Mouse (Mus musculus) left cerebral cortex, adult 2 months (tissue): ENCODE measurements around the gene Eng. TPM values are rescaled to one million over a fixed set of nuclear protein-coding genes. Genes with fewer than 3 reads are reported as not detected.

Experiments
- DNase-seq, 2 experiments: peaks; one replicate each; pipeline ENCODE4 v3.0.0; 2021 to 2022; ENCODE audit warnings: low spot score in 2 of 2, mixed read lengths in 1 of 2; ENCODE audit errors: extremely low spot score in 1 of 2
- H3K27ac ChIP-seq: fragments of 200-600 bp; 2 replicates; pipeline ENCODE4 v1.8.1; 2022
- H3K4me3 ChIP-seq: fragments of 200-600 bp; 2 replicates; pipeline ENCODE4 v1.8.1; 2022
- CTCF ChIP-seq: fragments of 200-600 bp; IDR thresholded peaks from 2 replicates; pipeline ENCODE4 v1.8.1; 2022; ENCODE audit warnings: antibody characterized with exemption, mild to moderate bottlenecking, moderate library complexity
- intact Hi-C: fragments of 180-260 bp; cut with DNase I; formaldehyde crosslinking; loops from one replicate; pipeline ENCODE4 v1.15.1; 2025
- long read RNA-seq, 2 experiments: library from polyadenylated mRNA; stranded (forward); transcript quantifications; one replicate each; pipeline ENCODE4 v2.0.0; 2021; ENCODE audit warnings: borderline mapping rate in 2 of 2
- total RNA-seq, 2 experiments: library from RNA; stranded (reverse); gene quantifications; 2 replicates each; pipeline ENCODE4 v1.2.3; 2021

Gene Eng
- total RNA-seq, result 10 to 100 TPM; 22.2 to 23.0 TPM
- long read RNA-seq, experiment 1, transcript Eng-201 (15 exons, 3,422 nt), result major isoform, 44 of 70 reads
- long read RNA-seq, experiment 1, transcript Eng-205 (15 exons, 3,403 nt), result minor isoform, 13 of 70 reads
- long read RNA-seq, experiment 1, partial matches to known transcripts, result 1 of 70 reads
- long read RNA-seq, experiment 1, other reads (novel, unspliced or antisense), result 10 of 70 reads
- long read RNA-seq, experiment 2, transcript Eng-205 (15 exons, 3,403 nt), result minor isoform, 12 of 61 reads
- long read RNA-seq, experiment 2, transcript Eng-201 (15 exons, 3,422 nt), result major isoform, 35 of 61 reads
- long read RNA-seq, experiment 2, partial matches to known transcripts, result 6 of 61 reads
- long read RNA-seq, experiment 2, other reads (novel, unspliced or antisense), result 8 of 61 reads

DNA sequence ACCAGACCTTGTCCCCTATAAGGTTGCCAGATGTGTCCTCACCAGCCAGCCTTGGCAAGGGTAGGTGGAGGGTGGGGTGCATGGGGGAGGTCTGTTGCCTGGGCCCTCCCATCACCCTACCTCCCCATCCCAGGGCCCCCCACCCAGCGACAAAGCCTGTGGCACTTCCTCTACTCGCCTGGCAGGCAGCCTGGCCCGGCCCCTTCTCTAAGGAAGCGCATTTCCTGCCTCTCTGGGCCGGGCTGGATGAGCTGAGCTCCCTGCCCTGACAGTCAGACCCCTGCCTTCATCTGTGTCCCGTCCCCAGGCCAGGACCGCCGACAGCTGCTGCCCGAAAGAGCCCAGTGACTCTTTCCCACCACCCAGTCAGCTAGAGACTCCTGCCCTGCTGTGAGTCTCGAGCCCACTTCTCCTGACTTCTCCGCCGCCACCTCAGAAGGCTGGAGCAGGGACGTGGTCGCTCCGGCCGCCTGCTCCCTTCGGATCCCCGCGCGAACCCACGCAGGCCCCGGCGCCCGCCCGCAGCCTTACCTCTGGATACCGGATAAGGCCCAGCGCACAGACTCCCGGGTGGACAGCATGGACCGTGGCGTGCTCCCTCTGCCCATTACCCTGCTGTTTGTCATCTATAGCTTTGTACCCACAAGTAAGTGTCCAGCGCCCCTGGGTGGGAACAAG, at the start of gene Eng:
Gene Eng, plus strand, starts transcription at position 217 of the 678 bp plus-strand sequence.
- intact Hi-C loops, result no loop called here
- no peak for DNase-seq
- no peak for TF ChIP-seq CTCF
- Histone ChIP-seq H3K4me3 (peak within 1 kb of the TSS; percentile 49), H3K27ac (peak within 1 kb of the TSS; percentile 79)

DNA sequence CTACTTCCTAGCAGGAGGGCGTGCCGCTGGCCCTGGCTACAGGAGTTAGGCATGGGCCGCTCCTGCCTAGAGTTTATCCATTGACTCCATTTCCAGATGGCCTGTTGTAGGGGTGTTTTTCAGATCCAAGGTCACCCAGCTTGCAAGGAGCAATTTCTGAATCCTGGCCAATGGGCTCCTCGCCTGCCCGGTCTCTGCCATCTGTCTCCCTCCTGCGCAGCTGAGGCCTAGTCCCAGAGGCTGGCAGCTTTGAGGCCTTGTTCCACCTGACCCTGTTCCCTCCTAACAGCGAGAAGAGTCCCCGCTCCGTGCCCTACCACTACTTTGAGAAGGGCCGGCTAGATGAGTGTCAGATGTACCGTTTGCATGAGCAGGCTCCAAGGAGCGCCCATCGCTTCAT, 49.7 kb upstream of the Eng start:
- no peak overlapping the region for H3K27ac ChIP-seq
- H3K4me3 ChIP-seq, result no peak overlapping the region
- intact Hi-C loops, result no loop called here
- DNase-seq, result no peak
- TF ChIP-seq CTCF, result no peak

DNA sequence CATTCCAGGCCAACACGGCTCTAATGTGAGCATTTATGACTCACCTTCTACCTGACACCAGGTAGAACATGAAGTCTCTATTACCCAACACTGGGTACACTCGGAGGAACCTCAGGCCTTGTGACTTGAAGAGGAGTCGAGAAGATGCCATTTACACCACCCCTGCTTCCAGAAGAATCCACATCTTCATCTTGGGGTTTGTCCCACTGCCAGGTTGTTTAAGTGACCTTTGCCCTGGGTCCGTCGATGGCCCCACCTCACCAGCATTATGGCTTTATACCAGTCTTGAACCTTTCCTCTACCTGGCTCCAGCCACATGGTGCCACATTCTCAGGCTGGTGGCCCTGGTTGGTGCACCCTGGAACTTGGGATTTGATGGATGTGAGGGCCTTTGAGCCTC, 49.1 kb upstream of the Eng start:
- intact Hi-C loops, result no loop called here
- Histone ChIP-seq H3K4me3 (no peak overlapping the region), H3K27ac (no peak overlapping the region)
- no peak for DNase-seq
- TF ChIP-seq CTCF, result no peak

DNA sequence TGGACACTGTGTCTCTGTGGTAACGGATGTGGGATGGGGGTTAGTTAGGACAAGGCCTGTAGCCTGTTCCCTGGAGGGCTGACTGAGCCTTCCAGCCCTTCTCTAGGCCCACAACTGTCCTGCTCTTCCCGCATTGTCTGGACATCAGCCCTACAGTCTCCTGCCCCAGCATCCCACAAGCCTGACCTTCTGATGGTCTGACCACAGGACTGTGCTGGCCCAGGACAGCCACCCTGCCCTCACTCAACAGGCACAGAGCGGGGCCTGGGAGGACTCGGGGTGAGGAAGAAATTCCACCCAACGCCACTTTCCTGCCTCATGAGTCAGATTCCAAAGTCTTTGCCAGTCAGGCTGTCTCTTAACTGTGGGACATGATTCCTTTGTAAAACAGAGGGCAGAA, 48.7 kb upstream of the Eng start:
- no peak for TF ChIP-seq CTCF

DNA sequence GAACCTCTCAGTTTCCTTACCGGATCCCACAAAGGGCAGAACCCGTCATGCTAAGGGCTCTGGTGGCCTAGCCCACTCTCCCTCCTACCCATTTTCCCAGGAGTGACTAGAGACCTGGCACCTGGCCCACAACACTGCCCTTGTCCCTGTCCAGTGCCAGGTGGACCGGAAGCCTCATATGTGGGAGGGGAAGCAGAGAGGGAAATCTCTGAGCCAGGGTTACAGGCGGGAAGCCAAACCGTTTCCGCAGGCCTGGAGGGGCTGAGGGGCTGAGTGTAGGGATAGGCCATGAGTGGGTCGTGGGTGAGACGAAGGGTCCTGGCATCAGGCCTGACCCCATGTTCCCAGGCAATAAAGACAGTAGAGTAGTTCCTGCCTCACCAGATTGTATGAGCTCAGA, 47.9 kb upstream of the Eng start:
- Histone ChIP-seq H3K4me3 (no peak overlapping the region), H3K27ac (no peak overlapping the region)
- no peak for TF ChIP-seq CTCF
- intact Hi-C loops, result no loop called here
- no peak for DNase-seq

More for the DNA sequence above, 48.7 kb upstream of the Eng start:
- intact Hi-C loops, result no loop called here
- Histone ChIP-seq H3K27ac (no peak overlapping the region), H3K4me3 (no peak overlapping the region)
- DNase-seq, result no peak

DNA sequence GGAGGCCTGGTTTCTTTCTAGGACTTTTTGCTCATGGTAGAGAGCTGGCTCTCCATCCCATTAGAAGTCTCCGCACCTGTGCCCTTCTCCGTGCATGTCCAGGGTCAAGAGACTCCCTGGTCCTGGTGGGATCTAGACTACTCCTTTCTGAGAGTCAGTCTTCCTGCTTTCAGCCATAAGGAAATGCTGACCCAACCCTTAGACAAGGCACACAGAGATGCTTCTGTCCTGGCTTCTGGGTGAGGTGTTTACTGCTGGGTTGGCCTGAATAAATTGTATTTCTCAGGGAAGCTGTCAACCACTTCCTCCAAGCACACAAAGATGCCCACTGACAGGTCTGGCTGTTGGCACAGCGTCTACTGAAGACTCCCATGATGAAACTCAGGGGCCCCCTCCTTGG, 47.0 kb upstream of the Eng start, which contains the start of gene St6galnac6:
Gene St6galnac6, plus strand, starts transcription at position 301 of the 400 bp plus-strand sequence.
- Histone ChIP-seq H3K4me3 (no peak within 1 kb of the TSS), H3K27ac (no peak within 1 kb of the TSS)
- TF ChIP-seq CTCF, result no peak
- intact Hi-C loops, result no loop called here
- no peak for DNase-seq

DNA sequence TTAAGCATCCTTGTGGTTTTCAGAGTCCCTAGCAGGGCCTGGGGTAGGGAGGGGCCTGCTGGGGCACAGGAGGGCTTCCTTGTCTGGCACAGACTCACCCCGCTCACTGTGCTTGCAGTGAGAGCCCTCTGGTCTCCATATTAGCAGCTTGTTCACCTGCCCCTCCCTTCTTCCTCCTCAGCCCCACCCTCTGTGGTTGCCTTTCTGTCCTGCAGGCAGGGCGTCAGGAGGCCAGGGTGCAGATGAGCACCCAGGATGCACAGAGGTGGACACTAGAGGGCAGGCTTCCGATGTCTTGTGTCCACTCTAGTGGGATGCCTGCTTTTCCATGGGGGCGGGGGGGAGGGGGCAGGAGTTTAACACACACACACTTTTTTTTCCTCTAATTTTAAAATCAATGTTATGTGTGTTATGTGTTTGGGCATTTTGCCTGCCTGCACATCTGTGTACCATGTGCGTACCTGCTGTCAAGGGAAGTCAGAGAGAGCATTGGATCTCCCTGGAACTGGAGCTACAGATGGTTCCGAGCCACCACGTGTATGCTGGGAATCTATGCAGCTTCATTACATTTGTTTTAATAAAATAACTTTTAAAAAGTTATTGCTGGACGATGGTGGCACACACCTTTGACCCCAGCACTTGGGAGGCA, 44.9 kb upstream of the Eng start:
- TF ChIP-seq CTCF, result peak; percentile 48
- DNase-seq, result peak in 1 of 2 experiments; percentile 35
- intact Hi-C loops, result loop anchor here (1.0 kb wide), 2 partner anchors 14 to 18 kb away; partner anchors contain the start of gene St6galnac4
- no peak overlapping the region for H3K4me3 ChIP-seq
- no peak overlapping the region for H3K27ac ChIP-seq

DNA sequence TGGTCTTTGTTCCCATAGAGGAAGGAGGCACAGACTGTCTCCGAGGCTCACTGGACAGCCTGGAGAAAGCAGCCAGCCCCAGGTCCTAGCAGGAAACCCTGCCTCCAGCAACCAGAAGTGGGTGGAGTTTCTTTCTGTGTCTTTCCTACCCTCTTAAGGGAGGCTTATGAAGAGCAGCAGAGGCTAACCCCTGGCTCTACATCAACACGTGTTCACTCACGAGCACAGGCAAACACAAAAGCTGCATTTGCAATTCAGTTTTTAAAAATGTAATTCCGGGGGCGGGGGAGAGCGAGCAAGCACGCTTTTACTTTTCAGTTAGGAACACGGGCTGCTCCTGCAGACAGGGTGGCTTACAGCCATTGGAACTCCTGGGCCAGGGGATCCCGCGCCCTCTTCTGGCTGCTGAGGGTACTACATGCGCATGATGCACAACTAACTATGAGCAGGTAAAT, 43.8 kb upstream of the Eng start:
- peak; percentile 99 for TF ChIP-seq CTCF
- Histone ChIP-seq H3K4me3 (peak overlapping the region; percentile 15; the same call in 1 of the 2 replicates), H3K27ac (0 out of 2 replicates have a peak overlapping the region, but pooled peaks have one; percentile 4)
- intact Hi-C loops, result loop anchor here (1.0 kb wide), 2 partner anchors 15 to 19 kb away; partner anchors contain the start of gene St6galnac4
- DNase-seq, result peak; percentile 84 to 87

DNA sequence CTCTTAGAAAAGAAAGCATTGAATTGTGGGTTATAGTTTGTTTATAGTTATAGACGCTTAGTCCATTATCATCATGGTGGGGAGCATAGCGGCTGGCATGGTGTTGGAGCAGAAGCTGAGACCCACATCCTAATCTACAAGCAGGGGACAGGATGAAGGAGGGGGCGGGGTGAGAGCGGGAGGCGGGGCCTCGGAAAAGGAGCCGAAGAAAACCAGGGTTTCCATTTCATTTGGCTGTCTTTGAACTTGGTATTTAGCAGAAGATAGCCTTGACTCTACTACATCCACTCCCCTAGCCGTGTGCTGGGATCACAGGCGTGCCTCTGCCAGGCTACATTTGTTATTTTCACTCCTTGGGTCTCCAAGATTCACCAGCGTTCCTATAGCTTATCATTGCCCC, 41.8 kb upstream of the Eng start:
- no peak overlapping the region for H3K27ac ChIP-seq
- intact Hi-C loops, result no loop called here
- DNase-seq, result no peak
- TF ChIP-seq CTCF, result no peak
- H3K4me3 ChIP-seq, result no peak overlapping the region

DNA sequence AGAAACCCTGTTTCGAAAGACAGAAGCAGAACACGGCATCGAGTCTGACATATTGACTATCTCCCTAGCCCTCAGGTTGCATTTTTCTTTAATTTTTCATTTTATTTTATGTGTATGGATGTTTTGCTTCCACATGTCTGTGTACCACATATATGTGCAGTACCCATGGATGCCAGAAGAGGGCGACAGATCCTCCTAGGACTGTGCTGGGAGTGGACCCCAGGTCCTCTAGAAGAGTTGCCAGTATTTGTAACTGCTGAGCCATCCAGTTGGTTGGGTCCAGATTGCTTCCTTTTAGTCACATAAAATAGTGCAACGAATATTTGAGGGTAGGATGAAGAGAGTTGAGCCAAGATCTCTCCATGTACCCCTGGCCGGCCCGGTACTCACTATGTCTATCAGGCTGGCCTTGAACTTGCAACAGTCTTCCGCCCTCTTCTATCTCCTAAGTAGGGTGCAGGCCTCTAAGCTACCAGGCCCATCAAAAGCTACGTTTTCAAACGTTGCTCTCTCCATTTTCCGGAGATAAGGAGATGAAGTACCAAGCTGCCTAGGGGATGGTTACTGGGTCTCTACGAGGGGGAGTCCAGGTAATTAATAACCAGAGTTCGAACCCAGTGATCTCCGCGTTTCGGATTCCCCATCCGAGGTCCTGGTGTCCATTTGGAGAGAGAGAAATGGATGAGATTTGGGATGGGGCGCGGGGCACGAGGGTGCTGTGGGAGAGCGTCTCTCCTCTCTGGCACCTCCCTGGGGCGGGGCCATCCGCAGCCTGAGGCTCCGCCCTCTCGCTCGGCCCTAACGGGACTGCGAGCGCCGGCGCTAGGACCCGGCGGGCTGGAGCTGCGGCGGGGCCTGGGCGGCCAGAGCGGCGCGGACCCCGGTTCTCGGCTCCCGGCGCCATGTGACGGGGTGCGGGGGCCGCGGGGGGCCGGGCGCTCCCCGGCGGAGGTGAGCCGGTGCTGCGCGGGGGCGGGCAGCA, 39.9 kb upstream of the Eng start:
- intact Hi-C loops, result no loop called here

More for the DNA sequence above, 39.9 kb upstream of the Eng start:
- peak; percentile 64 for TF ChIP-seq CTCF
- Histone ChIP-seq H3K4me3 (peak overlapping the region; percentile 74), H3K27ac (peak overlapping the region; percentile 97)
- DNase-seq, result peak; percentile 85 to 86
